ENCODE assay signal across 16 mouse cellular contexts in genomic region chr16:79849152-79849551, GRCm38 (mm10).
"Had no signal": no experiment of that assay in that cellular context is flagged by ENCODE, and none has a peak within 500 bp of the region (broad histone marks: within the 10 kb centered on the region; RNA-seq: fewer than 3 reads in every experiment).

No protein-coding gene starts in this region.

- H3K4me2 ChIP-seq: liver, embryonic 13.5 days; neural tube, embryonic 12.5 days; neural tube, embryonic 15.5 days had no signal

- H3K36me3 ChIP-seq: liver, embryonic 13.5 days; neural tube, embryonic 12.5 days; neural tube, embryonic 15.5 days had no signal

- H3K9me3 ChIP-seq: liver, embryonic 13.5 days; neural tube, embryonic 12.5 days; neural tube, embryonic 15.5 days had no signal

- DNase-seq: kidney, adult 2 months; kidney, postnatal 36 days; layer of hippocampus, postnatal 36 days; liver, embryonic 13.5 days; lung, adult 2 months; lung, postnatal 14 days; lung, postnatal 4 days; thymus, adult 2 months; thymus, postnatal 14 days; thymus, postnatal 4 days had no signal

- H3K27ac ChIP-seq: kidney, postnatal 0 days; left cerebral cortex, adult 2 months; liver, embryonic 13.5 days; neural tube, embryonic 12.5 days; neural tube, embryonic 15.5 days; stomach, postnatal 0 days had no signal

- ATAC-seq: intestine, postnatal 0 days had no signal

- H3K4me3 ChIP-seq: left cerebral cortex, adult 2 months; liver, embryonic 13.5 days; neural tube, embryonic 12.5 days; neural tube, embryonic 15.5 days had no signal

- H3K9ac ChIP-seq: liver, embryonic 13.5 days; neural tube, embryonic 12.5 days; neural tube, embryonic 15.5 days had no signal

- H3K27me3 ChIP-seq: liver, embryonic 13.5 days; neural tube, embryonic 12.5 days; neural tube, embryonic 15.5 days had no signal

- H3K4me1 ChIP-seq: liver, embryonic 13.5 days; neural tube, embryonic 12.5 days; neural tube, embryonic 15.5 days had no signal
